In genomic region chr1:190384555-190384954, GRCm38 (mm10) we compare ENCODE assay signal across 23 mouse cellular contexts.
A peak's percentile ranks its signal among the peaks of the same experiment; 100 is the strongest.
DNase-seq lines count a peak whose midpoint lies in the region; ATAC-seq and TF ChIP-seq lines count a peak whose summit lies in the region.
"Had no signal": no experiment of that assay in that cellular context is flagged by ENCODE, and none has a peak within 500 bp of the region (broad histone marks: within the 10 kb centered on the region; RNA-seq: fewer than 3 reads in every experiment).

No protein-coding gene starts in this region.

- H3K9ac ChIP-seq in hindbrain, embryonic 14.5 days = no peak overlapping the region
- no peak overlapping the region for H3K9ac ChIP-seq in forebrain, embryonic 11.5 days (ENCODE audit: low read length)
- no peak overlapping the region for H3K9ac ChIP-seq in forebrain, postnatal 0 days
- H3K9ac ChIP-seq: embryonic facial prominence, embryonic 15.5 days; intestine, embryonic 15.5 days; liver, postnatal 0 days had no signal

- ATAC-seq in hindbrain, embryonic 14.5 days (ENCODE audit: low FRiP score) = no peak
- ATAC-seq in forebrain, embryonic 11.5 days (replicated peaks; ENCODE audit: low FRiP score) = 0 out of 2 replicates have a peak, but pooled peaks have one; percentile 42
- 0 out of 2 replicates have a peak, but pooled peaks have one; percentile 38 for ATAC-seq in forebrain, postnatal 0 days
- ATAC-seq: CD4-positive, CD25-positive, alpha-beta regulatory T cell, adult 4 months; hindbrain, embryonic 16.5 days; intestine, embryonic 15.5 days; liver, postnatal 0 days had no signal

- H3K9me3 ChIP-seq in hindbrain, embryonic 10.5 days = no peaks in the 10 kb centered on the region
- H3K9me3 ChIP-seq in hindbrain, embryonic 14.5 days (ENCODE audit: control insufficient read depth, low read length) = no peaks in the 10 kb centered on the region
- H3K9me3 ChIP-seq in forebrain, embryonic 11.5 days (ENCODE audit: control insufficient read depth, low read length) = no peaks in the 10 kb centered on the region
- H3K9me3 ChIP-seq in forebrain, postnatal 0 days (ENCODE audit: low read length) = no peaks in the 10 kb centered on the region
- H3K9me3 ChIP-seq: embryonic facial prominence, embryonic 15.5 days; intestine, embryonic 15.5 days had no signal

- DNase-seq in hindbrain, embryonic 10.5 days (ENCODE audit: low spot score) = no peak
- DNase-seq in hindbrain, embryonic 14.5 days (ENCODE audit: low spot score) = no peak
- peak; percentile 12 for DNase-seq in brain, adult 2 months (ENCODE audit: low read depth, low spot score)
- DNase-seq in forebrain, embryonic 11.5 days (ENCODE audit: low spot score) = no peak
- no peak for DNase-seq in forebrain, postnatal 0 days
- no peak for DNase-seq in spleen, postnatal 14 days (ENCODE audit: low spot score in 2 of 2)
- no peak for DNase-seq in B cell, adult 2 months
- no peak for DNase-seq in heart, adult 18-20 months
- DNase-seq: adrenal gland, postnatal 25 days; cerebellum, adult 11-12 months; cerebellum, postnatal 10 days; gastrocnemius, postnatal 25 days; heart, adult 2 months; kidney, adult 8-10 months; kidney, postnatal 10 days; liver, postnatal 0 days; lung, postnatal 10 days; thymus, adult 18-20 months; thymus, postnatal 4 days had no signal

- H3K4me2 ChIP-seq in hindbrain, embryonic 14.5 days (replicated peaks) = no peak overlapping the region
- H3K4me2 ChIP-seq in forebrain, embryonic 11.5 days (ENCODE audit: low read depth, low read length, severe bottlenecking) = no peak overlapping the region
- peak overlapping the region; percentile 21; the same call in 1 of the 2 replicates for H3K4me2 ChIP-seq in forebrain, postnatal 0 days (ENCODE audit: low read depth)
- H3K4me2 ChIP-seq: embryonic facial prominence, embryonic 15.5 days; intestine, embryonic 15.5 days had no signal

- peaks cover 29% of the 10 kb centered on the region for H3K27me3 ChIP-seq in hindbrain, embryonic 10.5 days (ENCODE audit: insufficient read depth, poor library complexity, severe bottlenecking)
- no peaks in the 10 kb centered on the region for H3K27me3 ChIP-seq in hindbrain, embryonic 14.5 days (ENCODE audit: control insufficient read depth, insufficient read depth, low read length)
- H3K27me3 ChIP-seq in forebrain, embryonic 11.5 days (ENCODE audit: control insufficient read depth, insufficient read depth, low read length) = peaks cover 13% of the 10 kb centered on the region
- H3K27me3 ChIP-seq in forebrain, postnatal 0 days (ENCODE audit: insufficient read depth, low read length) = peaks cover 36% of the 10 kb centered on the region
- H3K27me3 ChIP-seq: embryonic facial prominence, embryonic 15.5 days; intestine, embryonic 15.5 days had no signal

- H3K27ac ChIP-seq in hindbrain, embryonic 10.5 days = peak overlapping the region; percentile 54; the same call in 1 of the 2 replicates
- H3K27ac ChIP-seq in hindbrain, embryonic 14.5 days = no peak overlapping the region
- H3K27ac ChIP-seq in forebrain, embryonic 11.5 days (ENCODE audit: low read depth, low read length) = no peak overlapping the region
- no peak overlapping the region for H3K27ac ChIP-seq in forebrain, postnatal 0 days (ENCODE audit: low read depth, low read length)
- H3K27ac ChIP-seq: embryonic facial prominence, embryonic 15.5 days; heart, adult 2 months; intestine, embryonic 15.5 days had no signal

- peaks cover 34% of the 10 kb centered on the region for H3K4me1 ChIP-seq in hindbrain, embryonic 10.5 days (replicated peaks)
- no peaks in the 10 kb centered on the region for H3K4me1 ChIP-seq in hindbrain, embryonic 14.5 days (replicated peaks; ENCODE audit: control insufficient read depth, insufficient read depth, low read length)
- peaks cover 3% of the 10 kb centered on the region; the same call in 1 of the 2 replicates for H3K4me1 ChIP-seq in forebrain, embryonic 11.5 days (replicated peaks; ENCODE audit: control insufficient read depth, insufficient read depth, low read length)
- H3K4me1 ChIP-seq in forebrain, postnatal 0 days (ENCODE audit: insufficient read depth) = no peaks in the 10 kb centered on the region; the same call in 1 of the 2 replicates
- H3K4me1 ChIP-seq: embryonic facial prominence, embryonic 15.5 days; intestine, embryonic 15.5 days had no signal

- no peak overlapping the region for H3K4me3 ChIP-seq in hindbrain, embryonic 10.5 days
- no peak overlapping the region for H3K4me3 ChIP-seq in hindbrain, embryonic 14.5 days (replicated peaks; ENCODE audit: low read length)
- no peak overlapping the region for H3K4me3 ChIP-seq in forebrain, embryonic 11.5 days (ENCODE audit: low read depth, low read length)
- H3K4me3 ChIP-seq in forebrain, postnatal 0 days (ENCODE audit: low read depth, low read length) = no peak overlapping the region; the same call in 1 of the 2 replicates
- H3K4me3 ChIP-seq: embryonic facial prominence, embryonic 15.5 days; heart, adult 2 months; intestine, embryonic 15.5 days had no signal

- TF ChIP-seq CTCF in forebrain, postnatal 0 days (IDR thresholded peaks at IDR 0.05; ENCODE audit: low read depth) = no peak

- H3K36me3 ChIP-seq in hindbrain, embryonic 10.5 days = no peaks in the 10 kb centered on the region
- no peaks in the 10 kb centered on the region for H3K36me3 ChIP-seq in hindbrain, embryonic 14.5 days (replicated peaks; ENCODE audit: control insufficient read depth, insufficient read depth)
- no peaks in the 10 kb centered on the region for H3K36me3 ChIP-seq in forebrain, embryonic 11.5 days (ENCODE audit: control insufficient read depth, insufficient read depth, low read length)
- H3K36me3 ChIP-seq in forebrain, postnatal 0 days (ENCODE audit: insufficient read depth) = no peaks in the 10 kb centered on the region
- H3K36me3 ChIP-seq: embryonic facial prominence, embryonic 15.5 days; intestine, embryonic 15.5 days had no signal

- 50% methylated on average over 12 of the region's 12 CpGs for WGBS in hindbrain, embryonic 10.5 days
- WGBS in hindbrain, embryonic 14.5 days = 33% methylated on average over 12 of the region's 12 CpGs
- 22% methylated on average over 12 of the region's 12 CpGs for WGBS in forebrain, embryonic 11.5 days
- 8% methylated on average over 12 of the region's 12 CpGs for whole genome bisulfite sequencing in forebrain, postnatal 0 days
